Mouse (Mus musculus): ENCODE results near the gene Stat5b. TPM values are rescaled to one million over a fixed set of nuclear protein-coding genes. Genes with fewer than 3 reads are reported as not detected.
"Not testable (repeated sequence)": the region's sequence is repeated elsewhere in the genome, so short reads cannot be mapped to it uniquely, and the experiment has no call there.

Gene Stat5b
- polyA plus RNA-seq, 1 experiment from 2014 or later: 22.5 TPM

DNA sequence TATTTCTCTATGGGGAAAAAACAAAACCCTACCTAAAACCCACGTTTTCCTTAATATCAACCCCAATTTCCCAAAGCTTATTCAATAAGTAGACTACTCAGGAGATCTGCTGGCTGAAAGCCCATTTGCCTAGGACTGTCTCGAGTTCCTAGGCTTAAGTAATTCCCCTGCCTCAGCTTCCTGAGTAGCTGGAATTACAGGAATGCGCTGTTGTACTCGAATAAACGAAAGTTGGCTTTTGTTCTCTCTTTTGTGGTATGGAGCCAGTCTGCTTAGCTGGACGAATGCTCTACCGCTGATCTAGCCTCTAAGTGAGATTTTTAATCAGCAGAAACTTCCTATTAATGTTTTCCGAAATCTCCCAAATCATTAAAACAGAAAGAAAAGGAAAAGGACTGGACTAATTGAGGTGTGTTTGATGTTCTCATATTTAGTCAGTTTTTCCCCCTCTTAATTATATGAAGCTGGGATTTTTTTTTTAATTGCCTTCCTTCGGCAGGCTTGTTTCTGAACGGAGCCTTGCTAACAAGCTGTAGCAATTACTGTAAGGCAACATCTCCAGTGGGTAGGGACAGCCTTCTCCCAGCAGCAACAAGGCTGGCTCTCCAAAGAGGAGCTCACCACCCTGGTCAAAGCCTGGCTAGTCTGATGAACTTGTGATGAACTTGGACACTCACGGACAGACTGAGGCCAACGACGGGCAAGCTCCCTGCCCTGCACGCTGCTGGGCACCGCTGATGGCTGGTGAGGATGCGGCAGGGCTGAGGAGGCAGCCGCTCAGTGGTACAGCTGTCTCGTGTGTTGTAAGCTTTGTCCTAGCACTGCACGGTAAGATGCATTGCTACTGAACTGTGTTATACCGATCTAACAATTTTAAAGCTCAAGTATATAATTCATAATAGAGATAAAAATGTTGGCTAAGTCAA is 43.9 kb downstream of the Stat5b start:
- Histone ChIP-seq H3K9ac (replicated peaks; ENCODE audit: low read length) (no peak overlapping the region), H3K9me3 (ENCODE audit: low read length) (peaks cover 3% of the 10 kb centered on the region; the same call in 1 of the 2 replicates), H3K27me3 (ENCODE audit: insufficient read depth, low read length) (no peaks in the 10 kb centered on the region), H3K4me3 (ENCODE audit: low read length) (no peak overlapping the region), H3K4me2 (replicated peaks; ENCODE audit: low read depth, low read length) (no peak overlapping the region), H3K36me3 (ENCODE audit: insufficient read depth, low read length) (peaks cover 27% of the 10 kb centered on the region), H3K4me1 (ENCODE audit: insufficient read depth, low read length) (peaks cover 8% of the 10 kb centered on the region), H3K27ac (ENCODE audit: low read length) (no peak overlapping the region)
- WGBS: 72% methylated on average over 20 of the region's 20 CpGs
- no peak for ATAC-seq (ENCODE audit: low FRiP score, low TSS enrichment)

DNA sequence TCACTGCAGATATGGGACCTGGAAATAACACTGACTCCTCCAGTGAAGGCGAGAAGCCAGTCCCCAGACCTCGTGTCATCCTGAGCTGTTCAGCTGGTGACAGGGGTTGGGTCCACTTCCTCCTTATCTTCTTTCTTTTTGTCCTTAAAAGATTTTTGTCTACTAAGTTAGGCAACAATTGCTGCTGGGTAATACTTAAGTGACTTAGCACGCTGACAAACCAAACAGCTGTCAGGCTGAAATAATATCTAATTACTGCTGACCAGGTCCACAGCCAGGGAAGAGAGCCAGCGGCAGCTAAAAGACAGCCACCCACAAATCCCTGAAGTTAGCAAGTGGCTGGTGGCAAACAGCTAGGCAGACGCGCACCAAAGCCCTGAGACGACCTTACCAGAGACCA is 45.0 kb downstream of the Stat5b start:
- 61% methylated on average over 7 of the region's 7 CpGs for WGBS
- H3K4me2 ChIP-seq (replicated peaks; ENCODE audit: low read depth, low read length): no peak overlapping the region
- H3K4me3 ChIP-seq (ENCODE audit: low read length): no peak overlapping the region
- H3K4me1 ChIP-seq (ENCODE audit: insufficient read depth, low read length): peaks cover 3% of the 10 kb centered on the region; the same call in 1 of the 2 replicates
- ATAC-seq (ENCODE audit: low FRiP score, low TSS enrichment): no peak
- no peak overlapping the region for H3K27ac ChIP-seq (ENCODE audit: low read length)
- no peaks in the 10 kb centered on the region for H3K27me3 ChIP-seq (ENCODE audit: insufficient read depth, low read length)
- H3K36me3 ChIP-seq (ENCODE audit: insufficient read depth, low read length): peaks cover 33% of the 10 kb centered on the region
- no peak overlapping the region for H3K9ac ChIP-seq (replicated peaks; ENCODE audit: low read length)
- peaks cover 3% of the 10 kb centered on the region; the same call in 1 of the 2 replicates for H3K9me3 ChIP-seq (ENCODE audit: low read length)

DNA sequence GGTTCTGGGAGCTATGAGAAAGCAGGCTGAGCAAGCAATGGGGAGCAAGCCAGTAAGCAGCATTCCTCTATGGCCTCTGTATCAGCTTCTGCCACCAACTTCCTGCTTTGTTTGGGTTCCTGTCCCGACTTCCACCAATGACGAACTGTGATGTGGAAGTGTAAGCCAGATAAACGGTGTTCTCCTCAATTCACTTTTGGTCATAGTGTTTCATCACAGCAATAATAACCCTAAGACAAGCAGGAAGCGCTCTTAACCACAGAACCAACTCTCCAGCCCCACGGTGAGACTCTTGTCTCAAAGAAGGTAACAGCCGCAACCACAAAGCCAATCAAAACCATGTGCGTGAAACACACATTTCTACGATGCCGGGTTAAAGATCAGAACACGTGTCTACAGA is 46.1 kb downstream of the Stat5b start:
- H3K27me3 ChIP-seq (ENCODE audit: insufficient read depth, low read length): no peaks in the 10 kb centered on the region
- 95% methylated on average over 10 of the region's 10 CpGs for WGBS
- H3K4me2 ChIP-seq (replicated peaks; ENCODE audit: low read depth, low read length): no peak overlapping the region
- 0 out of 2 replicates have a peak, but pooled peaks cover 5% of the 10 kb centered on the region for H3K4me1 ChIP-seq (ENCODE audit: insufficient read depth, low read length)
- H3K36me3 ChIP-seq (ENCODE audit: insufficient read depth, low read length): peaks cover 33% of the 10 kb centered on the region
- no peak overlapping the region for H3K27ac ChIP-seq (ENCODE audit: low read length)
- no peak overlapping the region for H3K4me3 ChIP-seq (ENCODE audit: low read length)
- no peak overlapping the region for H3K9ac ChIP-seq (replicated peaks; ENCODE audit: low read length)
- no peak for ATAC-seq (ENCODE audit: low FRiP score, low TSS enrichment)
- H3K9me3 ChIP-seq (ENCODE audit: low read length): peaks cover 3% of the 10 kb centered on the region; the same call in 1 of the 2 replicates

DNA sequence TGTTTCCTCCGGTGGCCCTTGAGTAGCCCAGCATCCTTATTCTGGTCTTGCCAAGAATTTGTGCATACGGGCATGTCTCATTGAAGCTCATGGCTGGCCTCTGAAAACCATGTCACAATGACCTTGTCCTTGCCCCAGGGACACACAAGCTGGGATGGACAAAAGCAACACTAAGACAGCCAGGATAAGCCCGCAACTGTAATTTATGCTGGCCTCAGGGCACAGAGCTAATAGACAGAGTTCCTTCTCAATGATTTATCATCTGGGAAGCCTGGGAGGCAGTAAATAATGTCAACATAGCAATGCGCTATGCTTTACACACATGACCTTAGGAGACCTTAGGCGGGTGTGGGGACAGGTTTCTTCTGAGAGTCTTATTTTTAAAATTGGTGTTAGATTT is 51.1 kb downstream of the Stat5b start:
- no peak overlapping the region for H3K9ac ChIP-seq (replicated peaks; ENCODE audit: low read length)
- H3K4me2 ChIP-seq (replicated peaks; ENCODE audit: low read depth, low read length): no peak overlapping the region
- H3K4me1 ChIP-seq (ENCODE audit: insufficient read depth, low read length): 0 out of 2 replicates have a peak, but pooled peaks cover 6% of the 10 kb centered on the region
- peaks cover 3% of the 10 kb centered on the region; the same call in 1 of the 2 replicates for H3K9me3 ChIP-seq (ENCODE audit: low read length)
- no peak for ATAC-seq (ENCODE audit: low FRiP score, low TSS enrichment)
- H3K36me3 ChIP-seq (ENCODE audit: insufficient read depth, low read length): peaks cover 32% of the 10 kb centered on the region
- H3K27ac ChIP-seq (ENCODE audit: low read length): no peak overlapping the region
- WGBS: 42% methylated on average over 5 of the region's 5 CpGs
- H3K27me3 ChIP-seq (ENCODE audit: insufficient read depth, low read length): no peaks in the 10 kb centered on the region
- H3K4me3 ChIP-seq (ENCODE audit: low read length): no peak overlapping the region

DNA sequence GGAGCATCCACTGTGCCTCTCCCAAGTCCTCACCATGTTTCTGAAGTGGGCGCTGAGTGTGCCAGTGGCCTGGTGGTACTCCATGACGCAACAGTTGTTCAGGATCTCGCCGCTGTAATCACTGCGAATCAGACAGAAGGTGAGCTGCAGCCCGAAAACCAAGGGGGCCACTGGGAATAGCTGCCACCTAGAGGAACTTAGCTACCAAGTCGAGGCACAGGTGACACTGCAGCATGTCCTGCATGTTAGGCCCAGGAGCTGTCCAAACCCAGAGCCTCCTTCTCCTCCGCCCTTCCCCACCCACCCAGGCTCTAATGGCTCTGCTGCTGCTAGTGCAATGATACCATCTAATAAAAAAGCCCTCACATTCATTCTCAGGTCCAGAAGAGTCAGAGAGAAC is 53.9 kb downstream of the Stat5b start:
- no peaks in the 10 kb centered on the region for H3K27me3 ChIP-seq (ENCODE audit: insufficient read depth, low read length)
- WGBS: 72% methylated on average over 8 of the region's 8 CpGs
- no peak overlapping the region for H3K9ac ChIP-seq (replicated peaks; ENCODE audit: low read length)
- no peak for ATAC-seq (ENCODE audit: low FRiP score, low TSS enrichment)
- no peaks in the 10 kb centered on the region for H3K9me3 ChIP-seq (ENCODE audit: low read length)
- H3K36me3 ChIP-seq (ENCODE audit: insufficient read depth, low read length): peaks cover 11% of the 10 kb centered on the region; the same call in 1 of the 2 replicates
- H3K4me1 ChIP-seq (ENCODE audit: insufficient read depth, low read length): 0 out of 2 replicates have a peak, but pooled peaks cover 6% of the 10 kb centered on the region
- H3K4me3 ChIP-seq (ENCODE audit: low read length): no peak overlapping the region
- H3K27ac ChIP-seq (ENCODE audit: low read length): no peak overlapping the region
- no peak overlapping the region for H3K4me2 ChIP-seq (replicated peaks; ENCODE audit: low read depth, low read length)

DNA sequence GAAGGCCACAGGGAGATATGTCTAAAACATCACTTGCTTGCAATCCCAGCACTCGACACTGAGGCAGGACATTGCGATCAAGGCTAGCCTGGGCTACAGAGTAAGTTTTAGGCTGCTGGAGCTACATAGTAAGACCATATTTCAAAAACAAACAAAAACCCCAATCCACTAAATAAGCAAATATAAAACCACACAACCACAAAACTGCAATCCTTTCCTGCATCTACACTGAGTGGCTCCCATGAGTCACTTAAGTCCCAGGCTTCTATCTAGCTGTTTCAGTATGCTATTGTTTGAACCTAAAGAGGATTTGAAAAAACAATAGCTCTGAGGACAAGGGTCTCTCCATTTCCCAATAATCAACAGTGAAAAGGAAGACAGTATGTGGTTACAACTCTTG is 55.1 kb downstream of the Stat5b start:
- no peak overlapping the region for H3K4me3 ChIP-seq (ENCODE audit: low read length)
- H3K27me3 ChIP-seq (ENCODE audit: insufficient read depth, low read length): no peaks in the 10 kb centered on the region
- no peak overlapping the region for H3K27ac ChIP-seq (ENCODE audit: low read length)
- 92% methylated on average over 2 of the region's 2 CpGs for WGBS
- H3K4me1 ChIP-seq (ENCODE audit: insufficient read depth, low read length): 0 out of 2 replicates have a peak, but pooled peaks cover 6% of the 10 kb centered on the region
- no peak overlapping the region for H3K4me2 ChIP-seq (replicated peaks; ENCODE audit: low read depth, low read length)
- H3K9me3 ChIP-seq (ENCODE audit: low read length): no peaks in the 10 kb centered on the region
- ATAC-seq (ENCODE audit: low FRiP score, low TSS enrichment): no peak
- peaks cover 11% of the 10 kb centered on the region; the same call in 1 of the 2 replicates for H3K36me3 ChIP-seq (ENCODE audit: insufficient read depth, low read length)
- H3K9ac ChIP-seq (replicated peaks; ENCODE audit: low read length): no peak overlapping the region

DNA sequence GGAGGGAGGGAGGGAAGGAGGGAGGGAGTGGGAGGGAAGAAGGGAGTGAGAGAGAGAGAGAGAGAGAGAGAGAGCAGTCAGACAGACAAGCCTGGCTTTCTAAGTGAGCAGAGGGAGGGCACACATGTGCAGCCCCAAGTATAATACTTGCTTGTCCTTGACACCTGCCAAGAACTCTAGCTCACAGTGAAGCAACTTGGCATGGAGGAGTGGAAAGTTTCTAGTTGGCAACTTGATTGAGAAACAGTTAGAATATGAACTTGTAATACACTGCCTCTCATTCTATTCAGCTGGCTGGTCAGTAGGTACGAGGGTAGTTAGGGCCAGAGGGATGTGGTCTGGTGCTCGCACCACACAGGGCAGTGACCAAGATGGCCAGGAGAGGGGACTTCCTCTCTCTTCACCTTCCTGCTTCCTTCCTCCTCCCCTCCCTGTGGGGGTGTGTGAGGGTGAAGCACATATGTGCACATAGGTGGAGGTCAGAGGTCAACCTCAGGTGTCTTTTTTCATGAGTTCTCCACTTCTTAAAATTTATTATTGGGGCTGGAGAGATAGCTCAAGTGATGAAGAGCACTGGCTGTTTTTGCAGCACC is 59.0 kb downstream of the Stat5b start:
- Histone ChIP-seq H3K9me3 (ENCODE audit: low read length) (no peaks in the 10 kb centered on the region), H3K4me2 (replicated peaks; ENCODE audit: low read depth, low read length) (no peak overlapping the region), H3K9ac (replicated peaks; ENCODE audit: low read length) (no peak overlapping the region), H3K36me3 (ENCODE audit: insufficient read depth, low read length) (peaks cover 10% of the 10 kb centered on the region; the same call in 1 of the 2 replicates), H3K27me3 (ENCODE audit: insufficient read depth, low read length) (no peaks in the 10 kb centered on the region), H3K4me3 (ENCODE audit: low read length) (no peak overlapping the region), H3K4me1 (ENCODE audit: insufficient read depth, low read length) (no peaks in the 10 kb centered on the region; the same call in 1 of the 2 replicates), H3K27ac (ENCODE audit: low read length) (no peak overlapping the region)
- no peak for ATAC-seq (ENCODE audit: low FRiP score, low TSS enrichment)
- 80% methylated on average over 2 of the region's 2 CpGs for WGBS

DNA sequence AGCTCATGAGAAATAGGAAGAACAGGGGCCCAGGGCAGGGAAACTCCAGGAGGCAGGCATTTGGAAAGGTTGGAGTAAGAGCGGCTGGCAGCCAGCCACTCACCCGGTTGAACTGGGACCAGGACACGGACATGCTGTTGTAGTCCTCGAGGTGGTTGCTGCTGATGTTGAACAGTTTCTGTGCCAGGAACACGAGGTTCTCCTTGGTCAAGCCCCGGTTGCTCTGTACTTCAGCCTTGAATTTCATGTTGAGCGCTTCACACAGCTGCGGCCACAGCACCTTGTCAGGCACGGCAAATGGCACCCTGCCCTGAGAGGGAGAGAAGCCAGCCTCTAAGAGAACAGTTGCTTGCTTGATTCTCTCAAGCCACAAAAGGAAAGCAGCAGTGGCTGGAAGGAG is 59.9 kb downstream of the Stat5b start:
- H3K27me3 ChIP-seq (ENCODE audit: insufficient read depth, low read length); H3K4me2 ChIP-seq (replicated peaks; ENCODE audit: low read depth, low read length); ATAC-seq (ENCODE audit: low FRiP score, low TSS enrichment); H3K4me1 ChIP-seq (ENCODE audit: insufficient read depth, low read length); H3K27ac ChIP-seq (ENCODE audit: low read length); H3K9ac ChIP-seq (replicated peaks; ENCODE audit: low read length); H3K9me3 ChIP-seq (ENCODE audit: low read length); H3K36me3 ChIP-seq (ENCODE audit: insufficient read depth, low read length); H3K4me3 ChIP-seq (ENCODE audit: low read length): not testable (repeated sequence)
- WGBS: 84% methylated on average over 9 of the region's 9 CpGs

DNA sequence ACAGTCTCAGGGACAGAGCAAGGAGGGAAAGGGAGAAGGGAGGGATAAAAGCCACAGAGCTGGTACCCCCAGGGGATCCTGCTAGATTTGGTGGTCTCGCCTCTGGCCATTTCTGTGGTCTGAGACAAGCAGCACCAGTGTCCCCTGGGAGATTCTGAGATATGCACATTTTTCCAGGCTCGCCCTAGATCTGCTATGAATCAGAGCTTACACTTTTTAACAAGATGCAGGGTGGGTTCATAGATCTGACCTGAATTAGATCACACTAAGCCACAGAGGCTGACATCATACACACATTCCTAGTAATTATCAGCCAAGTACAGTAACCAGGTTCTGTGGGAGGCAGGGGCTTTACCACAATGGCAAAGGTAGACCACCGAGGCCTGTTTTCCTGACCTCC is 60.8 kb downstream of the Stat5b start:
- Histone ChIP-seq H3K27ac (ENCODE audit: low read length) (no peak overlapping the region), H3K9ac (replicated peaks; ENCODE audit: low read length) (no peak overlapping the region), H3K4me1 (ENCODE audit: insufficient read depth, low read length) (no peaks in the 10 kb centered on the region; the same call in 1 of the 2 replicates), H3K4me3 (ENCODE audit: low read length) (no peak overlapping the region), H3K4me2 (replicated peaks; ENCODE audit: low read depth, low read length) (no peak overlapping the region), H3K9me3 (ENCODE audit: low read length) (no peaks in the 10 kb centered on the region), H3K36me3 (ENCODE audit: insufficient read depth, low read length) (peaks cover 10% of the 10 kb centered on the region; the same call in 1 of the 2 replicates), H3K27me3 (ENCODE audit: insufficient read depth, low read length) (no peaks in the 10 kb centered on the region)
- WGBS: 77% methylated on average over 3 of the region's 3 CpGs
- ATAC-seq (ENCODE audit: low FRiP score, low TSS enrichment): no peak
